Mouse (Mus musculus): ENCODE data around the gene Slc35f1. TPM values are rescaled to one million over a fixed set of nuclear protein-coding genes. Genes with fewer than 3 reads are reported as not detected.

The Slc35f1 gene
- polyA plus RNA-seq, 1 experiment from 2014 or later, result 10.8 TPM

DNA sequence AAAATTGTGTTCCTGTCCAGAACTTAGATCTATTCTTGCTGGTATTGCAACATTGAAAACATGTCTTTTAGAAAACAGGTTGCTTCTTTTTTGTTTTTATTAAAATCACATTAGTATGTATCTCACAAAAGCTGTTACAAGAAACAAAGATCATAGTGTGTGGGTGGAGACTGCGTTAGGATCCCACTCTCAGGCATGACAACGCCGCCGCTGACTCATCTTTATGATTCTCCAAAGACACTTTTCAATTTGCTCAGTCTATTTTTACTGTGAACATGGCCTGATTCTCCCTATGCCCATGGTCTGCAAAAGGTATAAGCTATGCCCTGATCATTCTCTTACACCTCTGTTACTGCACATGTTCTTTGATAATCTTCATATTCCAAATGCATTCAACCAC, 24.8 kb downstream of the Slc35f1 start:
- DNase-seq (ENCODE audit: low spot score), result no peak
- no peaks in the 10 kb centered on the region for H3K27me3 ChIP-seq (ENCODE audit: control insufficient read depth, insufficient read depth, low read length)
- H3K4me3 ChIP-seq (ENCODE audit: low read depth, low read length), result no peak overlapping the region
- no peak for ATAC-seq (ENCODE audit: low FRiP score)
- no peaks in the 10 kb centered on the region for H3K36me3 ChIP-seq (ENCODE audit: control insufficient read depth, insufficient read depth, low read length)
- H3K4me1 ChIP-seq (replicated peaks; ENCODE audit: control insufficient read depth, insufficient read depth, low read length), result no peaks in the 10 kb centered on the region
- no peaks in the 10 kb centered on the region for H3K9me3 ChIP-seq (ENCODE audit: control insufficient read depth, low read length)
- WGBS, result 95% methylated on average over 4 of the region's 4 CpGs
- no peak overlapping the region for H3K9ac ChIP-seq (ENCODE audit: low read depth, low read length)
- H3K27ac ChIP-seq (ENCODE audit: low read depth, low read length), result no peak overlapping the region
- H3K4me2 ChIP-seq (replicated peaks; ENCODE audit: low read depth, low read length), result no peak overlapping the region

DNA sequence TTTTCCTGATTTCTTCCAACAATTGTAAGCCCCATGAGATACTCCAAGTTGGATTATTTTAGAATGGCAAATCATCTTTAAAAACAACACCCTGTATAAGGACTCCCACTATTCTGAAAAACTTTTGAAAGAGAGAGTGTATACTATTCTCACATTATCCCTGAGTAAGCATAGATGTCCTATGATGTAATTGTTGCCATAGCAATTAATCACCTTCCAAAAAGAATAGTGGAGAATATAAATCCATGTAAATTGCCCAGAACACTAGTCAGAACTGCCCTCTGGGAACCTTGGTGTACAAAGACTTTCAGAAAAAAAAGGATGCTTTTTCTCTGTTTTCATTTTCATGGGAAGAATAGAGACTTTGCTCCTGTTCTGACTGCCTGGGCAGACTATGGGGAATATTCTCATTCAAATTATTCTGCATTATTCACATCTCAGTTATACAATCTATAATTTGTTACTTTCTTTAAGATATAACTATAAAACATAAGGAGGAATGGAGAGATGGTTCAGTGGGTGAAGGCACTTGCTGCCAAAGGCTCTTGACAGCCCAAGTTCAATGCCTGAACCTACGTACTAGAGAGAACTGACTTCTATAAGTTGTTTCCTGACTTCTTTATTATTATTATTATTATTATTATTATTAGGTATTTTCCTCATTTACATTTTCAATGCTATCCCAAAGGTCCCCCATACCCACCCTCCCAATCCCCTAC, 28.0 kb downstream of the Slc35f1 start:
- DNase-seq (ENCODE audit: low spot score) (no peak), ATAC-seq (ENCODE audit: low FRiP score) (0 out of 2 replicates have a peak, but pooled peaks have one; percentile 27)
- no peak overlapping the region for H3K4me3 ChIP-seq (ENCODE audit: low read depth, low read length)
- no peaks in the 10 kb centered on the region for H3K4me1 ChIP-seq (replicated peaks; ENCODE audit: control insufficient read depth, insufficient read depth, low read length)
- no peaks in the 10 kb centered on the region for H3K36me3 ChIP-seq (ENCODE audit: control insufficient read depth, insufficient read depth, low read length)
- WGBS, result 77% methylated on average over 1 of the region's 1 CpGs
- H3K4me2 ChIP-seq (replicated peaks; ENCODE audit: low read depth, low read length), result no peak overlapping the region
- no peak overlapping the region for H3K27ac ChIP-seq (ENCODE audit: low read depth, low read length)
- no peak overlapping the region for H3K9ac ChIP-seq (ENCODE audit: low read depth, low read length)
- no peaks in the 10 kb centered on the region for H3K9me3 ChIP-seq (ENCODE audit: control insufficient read depth, low read length)
- H3K27me3 ChIP-seq (ENCODE audit: control insufficient read depth, insufficient read depth, low read length), result no peaks in the 10 kb centered on the region

DNA sequence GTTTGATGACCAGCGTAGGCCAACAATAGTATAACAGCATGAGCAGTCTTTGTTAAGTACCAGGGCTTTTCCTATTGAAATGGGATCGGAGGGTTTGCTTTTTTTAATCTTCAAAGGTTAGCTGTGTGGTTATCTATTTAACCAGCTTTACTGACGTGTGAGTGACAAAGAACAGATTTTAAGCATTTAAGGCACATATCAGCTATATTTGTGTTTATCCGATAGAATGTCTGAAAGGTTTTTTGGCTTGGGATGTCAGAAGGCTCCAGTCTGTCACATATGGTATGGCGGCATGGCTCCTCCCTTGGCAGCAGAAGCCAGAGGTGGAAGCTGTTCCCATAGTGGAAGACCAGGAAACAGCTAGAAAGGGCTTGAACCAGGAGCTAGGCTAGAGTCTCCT, 36.3 kb downstream of the Slc35f1 start:
- Histone ChIP-seq H3K9me3 (ENCODE audit: control insufficient read depth, low read length) (no peaks in the 10 kb centered on the region), H3K9ac (ENCODE audit: low read depth, low read length) (no peak overlapping the region), H3K27me3 (ENCODE audit: control insufficient read depth, insufficient read depth, low read length) (no peaks in the 10 kb centered on the region), H3K4me3 (ENCODE audit: low read depth, low read length) (no peak overlapping the region), H3K4me1 (replicated peaks; ENCODE audit: control insufficient read depth, insufficient read depth, low read length) (no peaks in the 10 kb centered on the region), H3K4me2 (replicated peaks; ENCODE audit: low read depth, low read length) (no peak overlapping the region), H3K36me3 (ENCODE audit: control insufficient read depth, insufficient read depth, low read length) (no peaks in the 10 kb centered on the region), H3K27ac (ENCODE audit: low read depth, low read length) (no peak overlapping the region)
- 90% methylated on average over 5 of the region's 5 CpGs for WGBS
- DNase-seq (ENCODE audit: low spot score), result no peak
- no peak for ATAC-seq (ENCODE audit: low FRiP score)

DNA sequence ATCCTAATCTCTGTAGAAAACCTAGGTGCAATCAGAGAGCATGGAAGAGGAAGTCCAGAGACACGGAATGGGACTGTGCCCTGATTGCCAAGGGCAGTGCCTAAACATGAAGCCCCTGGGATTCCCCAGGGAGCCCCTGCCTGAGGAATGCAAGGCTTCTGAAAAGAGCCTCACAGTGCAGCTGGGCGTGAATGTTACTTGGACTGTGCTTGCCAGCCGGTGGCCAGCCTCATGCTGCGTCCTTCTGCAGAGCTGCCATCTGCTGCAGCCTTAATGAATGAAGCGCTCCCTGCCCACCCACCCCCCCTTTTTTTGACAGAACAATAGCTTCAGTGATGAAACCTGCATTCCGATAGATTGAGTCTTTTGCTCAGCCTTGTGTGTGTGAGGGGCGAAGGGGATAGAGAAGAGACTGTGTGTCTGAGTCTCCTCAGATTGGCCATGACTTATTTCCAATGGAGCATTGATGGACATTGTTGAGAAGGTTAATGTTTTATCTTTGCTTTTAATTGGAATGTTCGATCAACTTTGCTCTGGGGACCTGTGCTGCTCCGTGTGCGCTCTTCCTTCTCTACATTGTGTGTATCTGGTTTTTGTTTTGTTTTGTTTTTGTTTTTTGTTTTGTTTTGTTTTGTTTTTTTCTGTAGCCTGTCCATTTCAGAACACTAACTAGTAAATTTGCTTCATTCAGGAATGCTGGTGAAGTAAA, 52.5 kb downstream of the Slc35f1 start:
- 3% methylated on average over 10 of the region's 10 CpGs for WGBS
- peak; percentile 99 for ATAC-seq (ENCODE audit: low FRiP score)
- no peaks in the 10 kb centered on the region for H3K27me3 ChIP-seq (ENCODE audit: control insufficient read depth, insufficient read depth, low read length)
- peaks cover 6% of the 10 kb centered on the region for H3K4me1 ChIP-seq (replicated peaks; ENCODE audit: control insufficient read depth, insufficient read depth, low read length)
- peak overlapping the region; percentile 75 for H3K27ac ChIP-seq (ENCODE audit: low read depth, low read length)
- H3K36me3 ChIP-seq (ENCODE audit: control insufficient read depth, insufficient read depth, low read length), result no peaks in the 10 kb centered on the region
- H3K9me3 ChIP-seq (ENCODE audit: control insufficient read depth, low read length), result no peaks in the 10 kb centered on the region
- no peak overlapping the region for H3K4me3 ChIP-seq (ENCODE audit: low read depth, low read length)
- peak; percentile 90 for DNase-seq (ENCODE audit: low spot score)
- peak overlapping the region; percentile 19 for H3K4me2 ChIP-seq (replicated peaks; ENCODE audit: low read depth, low read length)
- no peak overlapping the region for H3K9ac ChIP-seq (ENCODE audit: low read depth, low read length)

DNA sequence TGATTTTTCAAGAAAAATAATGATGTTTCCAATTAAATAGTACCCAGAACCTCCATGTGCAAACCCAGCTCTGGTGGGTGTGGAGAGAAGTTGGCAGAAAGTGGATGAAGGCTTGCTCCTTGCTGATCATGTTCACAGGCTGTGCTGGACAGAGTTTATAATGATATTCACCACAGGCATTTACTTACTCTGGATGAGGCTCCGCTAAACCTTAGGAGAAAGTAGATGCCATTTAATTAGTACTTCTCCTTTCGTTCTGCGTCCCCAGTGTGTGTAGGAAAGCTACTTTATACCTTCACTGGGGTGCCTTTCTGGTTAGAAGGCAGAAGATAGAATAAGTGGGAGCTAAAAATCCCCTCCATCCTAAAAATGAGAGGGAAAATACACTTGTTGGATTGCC, 53.5 kb downstream of the Slc35f1 start:
- Histone ChIP-seq H3K4me3 (ENCODE audit: low read depth, low read length) (no peak overlapping the region), H3K4me2 (replicated peaks; ENCODE audit: low read depth, low read length) (no peak overlapping the region), H3K27ac (ENCODE audit: low read depth, low read length) (peak overlapping the region; percentile 42; the same call in 1 of the 2 replicates), H3K4me1 (replicated peaks; ENCODE audit: control insufficient read depth, insufficient read depth, low read length) (peaks cover 8% of the 10 kb centered on the region), H3K27me3 (ENCODE audit: control insufficient read depth, insufficient read depth, low read length) (no peaks in the 10 kb centered on the region), H3K9me3 (ENCODE audit: control insufficient read depth, low read length) (no peaks in the 10 kb centered on the region), H3K36me3 (ENCODE audit: control insufficient read depth, insufficient read depth, low read length) (no peaks in the 10 kb centered on the region), H3K9ac (ENCODE audit: low read depth, low read length) (no peak overlapping the region)
- peak; percentile 14 for DNase-seq (ENCODE audit: low spot score)
- no peak for ATAC-seq (ENCODE audit: low FRiP score)
- 75% methylated on average over 3 of the region's 3 CpGs for WGBS

DNA sequence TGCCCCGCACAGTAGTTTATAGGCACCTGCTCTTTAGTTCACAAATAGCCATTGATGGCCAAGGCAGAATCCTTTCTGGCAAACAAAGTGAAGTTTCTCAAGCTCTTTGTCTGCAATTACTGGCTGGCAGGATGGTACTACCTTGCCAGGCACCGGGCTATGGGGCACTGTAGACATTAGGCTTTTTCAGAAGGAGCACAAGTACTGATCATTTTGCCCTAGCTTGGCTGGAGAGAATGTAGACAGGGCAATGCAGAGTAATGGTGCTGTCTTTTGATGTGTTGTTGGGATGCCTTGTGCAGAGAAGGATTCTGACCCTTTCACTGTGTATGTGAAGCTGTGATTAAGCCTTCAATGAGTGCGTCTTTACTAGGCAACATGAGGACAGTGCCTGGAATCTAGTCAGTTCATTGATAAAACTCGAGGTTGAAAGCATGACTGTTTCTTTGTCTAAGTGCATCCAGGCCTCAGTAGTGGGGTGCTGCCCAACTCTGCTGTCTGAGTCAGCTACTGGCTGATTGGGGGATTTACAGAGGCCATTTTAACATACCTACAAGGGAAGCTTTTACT, 57.8 kb downstream of the Slc35f1 start:
- Histone ChIP-seq H3K9ac (ENCODE audit: low read depth, low read length) (no peak overlapping the region), H3K4me2 (replicated peaks; ENCODE audit: low read depth, low read length) (no peak overlapping the region), H3K27ac (ENCODE audit: low read depth, low read length) (no peak overlapping the region), H3K36me3 (ENCODE audit: control insufficient read depth, insufficient read depth, low read length) (no peaks in the 10 kb centered on the region), H3K27me3 (ENCODE audit: control insufficient read depth, insufficient read depth, low read length) (no peaks in the 10 kb centered on the region), H3K4me1 (replicated peaks; ENCODE audit: control insufficient read depth, insufficient read depth, low read length) (peaks cover 4% of the 10 kb centered on the region; the same call in 1 of the 2 replicates), H3K4me3 (ENCODE audit: low read depth, low read length) (no peak overlapping the region), H3K9me3 (ENCODE audit: control insufficient read depth, low read length) (no peaks in the 10 kb centered on the region)
- DNase-seq (ENCODE audit: low spot score), result peak; percentile 17
- peak; percentile 71 for ATAC-seq (ENCODE audit: low FRiP score)
- 49% methylated on average over 4 of the region's 4 CpGs for WGBS

DNA sequence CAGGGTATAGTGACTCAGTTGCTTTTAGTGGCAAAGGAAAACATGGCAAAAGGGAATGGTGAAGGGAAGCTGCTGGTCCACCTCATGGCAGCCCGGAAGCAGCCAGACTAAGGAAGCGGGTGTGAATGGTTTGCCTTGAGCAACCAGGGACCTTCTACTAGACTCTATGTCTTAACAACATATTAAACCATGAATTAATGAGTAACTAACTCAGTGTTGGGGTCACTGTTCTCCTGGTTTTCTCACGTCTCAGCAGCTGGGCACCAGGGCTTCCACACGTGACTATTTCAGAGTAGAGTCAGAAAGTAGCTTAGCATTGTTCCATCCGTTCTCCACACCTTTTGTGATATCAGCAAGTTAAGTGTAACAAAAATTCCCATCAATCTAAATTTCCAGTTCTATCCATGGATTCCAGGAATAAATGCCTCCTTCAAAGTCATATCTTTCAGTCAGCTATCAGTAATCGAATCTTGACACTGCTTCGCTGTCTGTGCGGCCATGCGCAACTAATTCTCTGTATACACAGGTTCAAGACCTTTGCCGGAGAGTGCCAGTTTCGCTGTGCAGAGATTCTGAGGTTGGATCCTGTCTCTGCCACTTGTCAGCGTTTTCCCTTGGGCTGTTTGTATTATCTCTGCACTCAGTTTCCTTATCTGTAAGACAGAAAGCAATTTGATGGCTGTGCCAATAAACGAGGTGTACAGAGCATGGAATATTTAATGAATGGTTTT, 65.8 kb downstream of the Slc35f1 start:
- Histone ChIP-seq H3K4me3 (ENCODE audit: low read depth, low read length) (no peak overlapping the region), H3K4me2 (replicated peaks; ENCODE audit: low read depth, low read length) (no peak overlapping the region), H3K4me1 (replicated peaks; ENCODE audit: control insufficient read depth, insufficient read depth, low read length) (no peaks in the 10 kb centered on the region), H3K36me3 (ENCODE audit: control insufficient read depth, insufficient read depth, low read length) (no peaks in the 10 kb centered on the region), H3K9me3 (ENCODE audit: control insufficient read depth, low read length) (no peaks in the 10 kb centered on the region), H3K27ac (ENCODE audit: low read depth, low read length) (no peak overlapping the region), H3K9ac (ENCODE audit: low read depth, low read length) (no peak overlapping the region), H3K27me3 (ENCODE audit: control insufficient read depth, insufficient read depth, low read length) (no peaks in the 10 kb centered on the region)
- ATAC-seq (ENCODE audit: low FRiP score) (no peak), DNase-seq (ENCODE audit: low spot score) (peak; percentile 19)
- WGBS, result 62% methylated on average over 13 of the region's 13 CpGs

DNA sequence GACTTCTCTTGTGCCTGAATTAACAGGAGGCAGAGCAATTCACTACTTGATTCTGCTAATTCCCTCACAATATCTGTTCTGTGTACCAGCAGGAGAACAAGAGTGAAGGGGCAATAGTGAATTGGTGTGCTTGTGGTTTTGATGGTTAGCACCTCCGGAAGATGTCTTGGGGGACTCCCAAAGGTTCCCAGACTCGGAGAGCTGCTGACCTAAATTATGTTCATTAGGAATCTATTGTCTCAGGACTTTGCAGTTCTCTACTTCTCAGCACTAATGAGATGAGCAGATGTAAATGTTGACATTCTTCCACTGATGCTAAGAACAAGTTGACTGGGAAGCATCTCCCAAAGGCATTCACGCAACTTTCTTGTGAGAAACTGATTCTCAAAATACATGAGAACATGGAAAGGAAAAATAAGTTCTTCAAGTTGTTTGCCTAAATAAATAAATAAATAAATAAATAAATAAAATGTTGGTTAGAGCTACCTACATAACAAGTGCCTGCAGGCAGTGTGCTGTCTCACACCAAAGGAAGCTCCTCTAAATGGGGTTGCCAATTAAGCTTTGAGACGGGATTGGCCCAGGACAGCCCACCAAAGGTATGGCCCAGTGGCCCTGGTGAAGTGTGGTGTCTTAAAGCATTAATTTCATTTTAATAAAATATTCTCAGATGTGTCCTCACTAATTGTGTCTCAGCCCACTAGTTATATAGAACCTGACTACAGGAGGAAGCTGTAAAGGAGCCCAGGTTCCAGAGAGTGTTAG, 67.3 kb downstream of the Slc35f1 start:
- Histone ChIP-seq H3K9me3 (ENCODE audit: control insufficient read depth, low read length) (no peaks in the 10 kb centered on the region), H3K36me3 (ENCODE audit: control insufficient read depth, insufficient read depth, low read length) (no peaks in the 10 kb centered on the region), H3K4me3 (ENCODE audit: low read depth, low read length) (no peak overlapping the region), H3K9ac (ENCODE audit: low read depth, low read length) (no peak overlapping the region), H3K4me1 (replicated peaks; ENCODE audit: control insufficient read depth, insufficient read depth, low read length) (no peaks in the 10 kb centered on the region), H3K4me2 (replicated peaks; ENCODE audit: low read depth, low read length) (no peak overlapping the region), H3K27me3 (ENCODE audit: control insufficient read depth, insufficient read depth, low read length) (no peaks in the 10 kb centered on the region), H3K27ac (ENCODE audit: low read depth, low read length) (no peak overlapping the region)
- WGBS, result 83% methylated on average over 4 of the region's 4 CpGs
- ATAC-seq (ENCODE audit: low FRiP score) (no peak), DNase-seq (ENCODE audit: low spot score) (no peak)
